9 mouse cellular contexts compared by ENCODE assay signal in genomic region chr7:90028888-90029547, GRCm38 (mm10). TPM values are rescaled to one million over a fixed set of nuclear protein-coding genes. Genes with fewer than 3 reads are reported as not detected.
DNase-seq lines count a peak whose midpoint lies in the region; ATAC-seq and TF ChIP-seq lines count a peak whose summit lies in the region.
"Had no signal": no experiment of that assay in that cellular context is flagged by ENCODE, and none has a peak within 500 bp of the region (broad histone marks: within the 10 kb centered on the region; RNA-seq: fewer than 3 reads in every experiment).

No protein-coding gene starts in this region.

- no peak for TF ChIP-seq CTCF in liver, adult 2 months (IDR thresholded peaks at IDR 0.05; ENCODE audit: low read depth, low read length)
- no peak for TF ChIP-seq CTCF in cortical plate, adult 2 months (IDR thresholded peaks at IDR 0.05; ENCODE audit: extremely low read depth, insufficient read depth, low read length)

- no peak overlapping the region for H3K9ac ChIP-seq in liver, adult 2 months (ENCODE audit: low read depth, low read length)
- no peak overlapping the region for H3K9ac ChIP-seq in liver, embryonic 12.5 days

- ATAC-seq in liver, embryonic 12.5 days: no peak

- no peaks in the 10 kb centered on the region for H3K9me3 ChIP-seq in liver, embryonic 12.5 days (replicated peaks)
- H3K9me3 ChIP-seq: G1E had no signal

- no peaks in the 10 kb centered on the region for H3K36me3 ChIP-seq in liver, adult 2 months (ENCODE audit: control insufficient read depth, insufficient read depth, low read length)
- H3K36me3 ChIP-seq in liver, embryonic 12.5 days: no peaks in the 10 kb centered on the region
- H3K36me3 ChIP-seq: G1E had no signal

- peak overlapping the region; percentile 91 for H3K27ac ChIP-seq in liver, adult 2 months (replicated peaks; ENCODE audit: insufficient read depth, low read depth, low read length)
- peak overlapping the region; percentile 75; the same call in 1 of the 2 replicates for H3K27ac ChIP-seq in cortical plate, adult 2 months (ENCODE audit: insufficient read depth, low read length)
- H3K27ac ChIP-seq in liver, embryonic 12.5 days: peak overlapping the region; percentile 69; the same call in 1 of the 2 replicates

- 0 out of 2 replicates have a peak overlapping the region, but pooled peaks have one; percentile 23 for H3K4me2 ChIP-seq in liver, embryonic 12.5 days

- H3K79me2 ChIP-seq in liver, adult 2 months (ENCODE audit: control insufficient read depth, insufficient read depth, low read length): no peaks in the 10 kb centered on the region

- H3K27me3 ChIP-seq in liver, adult 2 months (ENCODE audit: control insufficient read depth, insufficient read depth, low read length): no peaks in the 10 kb centered on the region
- H3K27me3 ChIP-seq in liver, embryonic 12.5 days (replicated peaks): peaks cover 26% of the 10 kb centered on the region

- TF ChIP-seq POLR2A in liver, adult 2 months (IDR thresholded peaks at IDR 0.05; ENCODE audit: extremely low read depth, insufficient read depth, low read length): no peak
- no peak for TF ChIP-seq POLR2A in cortical plate, adult 2 months (IDR thresholded peaks at IDR 0.05; ENCODE audit: extremely low read depth, insufficient read depth, low read length)

- no peak for DNase-seq in liver, adult 2 months (ENCODE audit: extremely low read depth, low read depth, low spot score)
- no peak for DNase-seq in liver
- DNase-seq in gastrocnemius, postnatal 14 days: peak; percentile 61
- peak; percentile 28 for DNase-seq in kidney, postnatal 14 days
- DNase-seq in retina, embryonic 14.5 days (ENCODE audit: low spot score): peak; percentile 44
- DNase-seq in thymus, postnatal 25 days: no peak

- intact Hi-C loops in gastrocnemius, postnatal 14 days (cut with DNase I; ENCODE audit: low total_unique reads): no loop called here

- peaks cover 12% of the 10 kb centered on the region for H3K4me1 ChIP-seq in liver, adult 2 months (ENCODE audit: control insufficient read depth, insufficient read depth, low read length)
- H3K4me1 ChIP-seq in cortical plate, adult 2 months (ENCODE audit: control insufficient read depth, insufficient read depth, low read length): peaks cover 6% of the 10 kb centered on the region; the same call in 1 of the 2 replicates
- H3K4me1 ChIP-seq in liver, embryonic 12.5 days: peaks cover 41% of the 10 kb centered on the region

- H3K4me3 ChIP-seq in liver, adult 2 months (ENCODE audit: insufficient read depth, low read depth, low read length): peak overlapping the region; percentile 4; the same call in 1 of the 2 replicates
- peak overlapping the region; percentile 12; the same call in 1 of the 2 replicates for H3K4me3 ChIP-seq in cortical plate, adult 2 months (ENCODE audit: insufficient read depth, low read length)
- H3K4me3 ChIP-seq in liver, embryonic 12.5 days: no peak overlapping the region

- 36% methylated on average over 8 of the region's 8 CpGs for WGBS in liver, adult 2 months
- WGBS in liver, embryonic 12.5 days (ENCODE audit: insufficient replicate concordance): 34% methylated on average over 8 of the region's 8 CpGs

RNA-seq across cellular contexts. Expression of gene Eed, which starts 48.2 kb away (rescaled TPM):
- 30.7 and 43.5 TPM in 2 replicates for total RNA-seq in liver, adult 2 months (2014; rRNA removed)
- polyA plus RNA-seq in liver, adult 2 months (2012; rRNA removed): 10.7 and 16.1 TPM in 2 replicates
- polyA plus RNA-seq in cortical plate, adult 2 months (2012; rRNA removed): 32.0 and 32.3 TPM in 2 replicates
- 10 to 100 TPM; 19.1 to 26.6 TPM for total RNA-seq in gastrocnemius, postnatal 14 days (2021)
- 58.1 and 61.5 TPM in 2 replicates for polyA plus RNA-seq in liver, embryonic 12.5 days (2016; fragmentation: Nextera tagmentation; extraction: Ambion mirVana)

Comparison
In these comparisons a context has a peak if more than half of its experiments do, and no peak if none do; other contexts are left out.
1. DNase-seq: peak in gastrocnemius, postnatal 14 days (single experiment), kidney, postnatal 14 days (single experiment) and retina, embryonic 14.5 days (single experiment); none in liver, adult 2 months (single experiment), liver (single experiment) and thymus, postnatal 25 days (single experiment).
2. Peak in every context shown above with its lines, with median percentiles within 50 percentile points of each other: H3K27ac ChIP-seq.